Mouse (Mus musculus): ENCODE data around the gene Kpna4. TPM values are rescaled to one million over a fixed set of nuclear protein-coding genes. Genes with fewer than 3 reads are reported as not detected.
"Not testable (repeated sequence)": the region's sequence is repeated elsewhere in the genome, so short reads cannot be mapped to it uniquely, and the experiment has no call there.

Kpna4 gene
- polyA plus RNA-seq, 1 experiment = 13.1 TPM

GRCm38 (mm10) chr3:69026133-69026783 lies 100.7 kb downstream of the Kpna4 start:
- H3K4me3 ChIP-seq (replicated peaks; ENCODE audit: extremely low read depth, low read depth, low read length) = no peak overlapping the region
- TF ChIP-seq POLR2A (IDR thresholded peaks at IDR 0.05; ENCODE audit: borderline replicate concordance, extremely low read depth, low read depth, low read length) (no peak), CTCF (IDR thresholded peaks at IDR 0.05; ENCODE audit: insufficient read depth, low read length) (no peak)
- WGBS = 62% methylated on average over 1 of the region's 1 CpGs
- no peaks in the 10 kb centered on the region for H3K4me1 ChIP-seq (ENCODE audit: control insufficient read depth, insufficient read depth, low read length)
- DNase-seq = no peak

- Histone ChIP-seq H3K4me3 (replicated peaks; ENCODE audit: extremely low read depth, low read depth, low read length) (no peak overlapping the region), H3K4me1 (ENCODE audit: control insufficient read depth, insufficient read depth, low read length) (no peaks in the 10 kb centered on the region)
- no peak for TF ChIP-seq POLR2A (IDR thresholded peaks at IDR 0.05; ENCODE audit: borderline replicate concordance, extremely low read depth, low read depth, low read length)
- DNase-seq = no peak
Measured at GRCm38 (mm10) chr3:69020764-69021163, 106.1 kb downstream of the Kpna4 start.

- no peak for DNase-seq
- Histone ChIP-seq H3K4me3 (replicated peaks; ENCODE audit: extremely low read depth, low read depth, low read length) (no peak overlapping the region), H3K4me1 (ENCODE audit: control insufficient read depth, insufficient read depth, low read length) (no peaks in the 10 kb centered on the region)
- TF ChIP-seq POLR2A (IDR thresholded peaks at IDR 0.05; ENCODE audit: borderline replicate concordance, extremely low read depth, low read depth, low read length) (no peak), CTCF (IDR thresholded peaks at IDR 0.05; ENCODE audit: insufficient read depth, low read length) (no peak)
- 94% methylated on average over 2 of the region's 2 CpGs for WGBS
Measured at GRCm38 (mm10) chr3:69020285-69020684, 106.6 kb downstream of the Kpna4 start.

GRCm38 (mm10) chr3:69018635-69019034 lies 108.3 kb downstream of the Kpna4 start:
- H3K4me3 ChIP-seq (replicated peaks; ENCODE audit: extremely low read depth, low read depth, low read length); H3K4me1 ChIP-seq (ENCODE audit: control insufficient read depth, insufficient read depth, low read length); DNase-seq: not testable (repeated sequence)
- 97% methylated on average over 2 of the region's 2 CpGs for WGBS

- WGBS = 78% methylated on average over 3 of the region's 3 CpGs
- TF ChIP-seq POLR2A (IDR thresholded peaks at IDR 0.05; ENCODE audit: borderline replicate concordance, extremely low read depth, low read depth, low read length) = no peak
- no peak for TF ChIP-seq CTCF (IDR thresholded peaks at IDR 0.05; ENCODE audit: insufficient read depth, low read length)
- H3K4me3 ChIP-seq (replicated peaks; ENCODE audit: extremely low read depth, low read depth, low read length) = no peak overlapping the region
- H3K4me1 ChIP-seq (ENCODE audit: control insufficient read depth, insufficient read depth, low read length) = no peaks in the 10 kb centered on the region
- DNase-seq = no peak
Measured at GRCm38 (mm10) chr3:69017181-69017580, 109.7 kb downstream of the Kpna4 start.

Other genes starting within 250 kb of the Kpna4 start
- 2.4 and 4.4 TPM in 2 replicates for gene Ift80, start 122.5 kb downstream of the Kpna4 start, polyA plus RNA-seq (2012; rRNA removed)
- 2.8 and 5.4 TPM in 2 replicates for gene Smc4, start 122.4 kb downstream of the Kpna4 start, polyA plus RNA-seq (2012; rRNA removed)
- 0.26 and 0.69 TPM in 2 replicates for gene Trim59, start 82.4 kb downstream of the Kpna4 start, polyA plus RNA-seq (2012; rRNA removed)
- gene Arl14, start 95.3 kb upstream of the Kpna4 start, polyA plus RNA-seq (2012; rRNA removed) = not detected in 2 replicates
- 3.0 and 5.2 TPM in 2 replicates for gene Ppm1l, start 189.7 kb upstream of the Kpna4 start, polyA plus RNA-seq (2012; rRNA removed)

Data from lung, adult 2 months (tissue).